Mouse (Mus musculus): Measurements from ENCODE around the gene Rgsl1. TPM values are rescaled to one million over a fixed set of nuclear protein-coding genes. Genes with fewer than 3 reads are reported as not detected.
"Not testable (repeated sequence)": the region's sequence is repeated elsewhere in the genome, so short reads cannot be mapped to it uniquely, and the experiment has no call there.

Gene Rgsl1
- polyA plus RNA-seq, 1 experiment from 2014 or later = 0.07 TPM

GRCm38 (mm10) chr1:153769571-153769970 lies 74.4 kb downstream of the Rgsl1 start:
- not testable (repeated sequence) for DNase-seq (ENCODE audit: low spot score); ATAC-seq (ENCODE audit: insufficient number of reproducible peaks, low FRiP score, low TSS enrichment, low read depth); H3K9me3 ChIP-seq (ENCODE audit: control insufficient read depth, low read length); H3K4me2 ChIP-seq (ENCODE audit: low read depth, severe bottlenecking); H3K4me1 ChIP-seq (ENCODE audit: control insufficient read depth, insufficient read depth, low read length); H3K27ac ChIP-seq (replicated peaks; ENCODE audit: low read depth, low read length); H3K36me3 ChIP-seq (ENCODE audit: control insufficient read depth, insufficient read depth, low read length); H3K4me3 ChIP-seq (ENCODE audit: low read depth, low read length); H3K9ac ChIP-seq (ENCODE audit: low read length); H3K27me3 ChIP-seq (ENCODE audit: control insufficient read depth, insufficient read depth, low read length)
- WGBS = 61% methylated on average over 6 of the region's 6 CpGs

- no peaks in the 10 kb centered on the region for H3K9me3 ChIP-seq (ENCODE audit: control insufficient read depth, low read length)
- WGBS = 78% methylated on average over 5 of the region's 5 CpGs
- H3K27me3 ChIP-seq (ENCODE audit: control insufficient read depth, insufficient read depth, low read length) = no peaks in the 10 kb centered on the region
- no peak for DNase-seq (ENCODE audit: low spot score)
- H3K4me3 ChIP-seq (ENCODE audit: low read depth, low read length) = no peak overlapping the region
- no peak overlapping the region for H3K27ac ChIP-seq (replicated peaks; ENCODE audit: low read depth, low read length)
- no peak for ATAC-seq (ENCODE audit: insufficient number of reproducible peaks, low FRiP score, low TSS enrichment, low read depth)
- no peaks in the 10 kb centered on the region for H3K4me1 ChIP-seq (ENCODE audit: control insufficient read depth, insufficient read depth, low read length)
- H3K36me3 ChIP-seq (ENCODE audit: control insufficient read depth, insufficient read depth, low read length) = no peaks in the 10 kb centered on the region
- no peak overlapping the region for H3K4me2 ChIP-seq (ENCODE audit: low read depth, severe bottlenecking)
- H3K9ac ChIP-seq (ENCODE audit: low read length) = no peak overlapping the region
These were observed 75.5 kb downstream of the Rgsl1 start for GRCm38 (mm10) chr1:153768465-153768864.

DNA sequence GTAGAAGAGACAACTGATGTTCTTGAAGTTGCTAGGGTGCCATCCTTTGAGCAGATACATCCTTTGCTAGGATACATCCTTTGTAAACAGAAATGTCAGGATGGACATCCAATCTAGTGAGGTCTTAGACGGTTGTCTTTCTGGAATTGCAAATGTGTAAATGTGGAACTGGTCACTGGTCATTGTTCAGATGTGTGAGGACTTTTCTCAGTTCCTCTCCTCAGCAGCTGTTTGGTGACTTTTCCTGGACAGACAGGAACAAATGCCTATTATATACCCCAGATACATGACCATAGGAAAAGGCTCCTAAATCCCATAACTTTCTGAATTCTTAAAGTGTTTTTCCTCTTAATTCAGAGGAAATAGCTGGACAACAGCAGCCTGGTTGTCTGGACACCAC lies 76.7 kb downstream of the Rgsl1 start:
- DNase-seq (ENCODE audit: low spot score) (no peak), ATAC-seq (ENCODE audit: insufficient number of reproducible peaks, low FRiP score, low TSS enrichment, low read depth) (no peak)
- Histone ChIP-seq H3K9me3 (ENCODE audit: control insufficient read depth, low read length) (no peaks in the 10 kb centered on the region), H3K9ac (ENCODE audit: low read length) (no peak overlapping the region), H3K4me2 (ENCODE audit: low read depth, severe bottlenecking) (no peak overlapping the region), H3K36me3 (ENCODE audit: control insufficient read depth, insufficient read depth, low read length) (no peaks in the 10 kb centered on the region), H3K4me3 (ENCODE audit: low read depth, low read length) (no peak overlapping the region), H3K27ac (replicated peaks; ENCODE audit: low read depth, low read length) (no peak overlapping the region), H3K27me3 (ENCODE audit: control insufficient read depth, insufficient read depth, low read length) (no peaks in the 10 kb centered on the region), H3K4me1 (ENCODE audit: control insufficient read depth, insufficient read depth, low read length) (no peaks in the 10 kb centered on the region)
- 90% methylated on average over 1 of the region's 1 CpGs for WGBS

- Histone ChIP-seq H3K4me1 (ENCODE audit: control insufficient read depth, insufficient read depth, low read length) (no peaks in the 10 kb centered on the region), H3K9me3 (ENCODE audit: control insufficient read depth, low read length) (no peaks in the 10 kb centered on the region), H3K4me2 (ENCODE audit: low read depth, severe bottlenecking) (no peak overlapping the region), H3K4me3 (ENCODE audit: low read depth, low read length) (no peak overlapping the region), H3K27ac (replicated peaks; ENCODE audit: low read depth, low read length) (no peak overlapping the region), H3K36me3 (ENCODE audit: control insufficient read depth, insufficient read depth, low read length) (no peaks in the 10 kb centered on the region), H3K27me3 (ENCODE audit: control insufficient read depth, insufficient read depth, low read length) (no peaks in the 10 kb centered on the region), H3K9ac (ENCODE audit: low read length) (no peak overlapping the region)
- WGBS = 51% methylated on average over 8 of the region's 8 CpGs
- no peak for ATAC-seq (ENCODE audit: insufficient number of reproducible peaks, low FRiP score, low TSS enrichment, low read depth)
- no peak for DNase-seq (ENCODE audit: low spot score)
These were observed 77.6 kb downstream of the Rgsl1 start for GRCm38 (mm10) chr1:153766298-153766697.

- WGBS = 92% methylated on average over 11 of the region's 11 CpGs
- no peak overlapping the region for H3K4me2 ChIP-seq (ENCODE audit: low read depth, severe bottlenecking)
- H3K9ac ChIP-seq (ENCODE audit: low read length) = no peak overlapping the region
- no peak for DNase-seq (ENCODE audit: low spot score)
- no peaks in the 10 kb centered on the region for H3K9me3 ChIP-seq (ENCODE audit: control insufficient read depth, low read length)
- H3K27me3 ChIP-seq (ENCODE audit: control insufficient read depth, insufficient read depth, low read length) = no peaks in the 10 kb centered on the region
- no peaks in the 10 kb centered on the region for H3K4me1 ChIP-seq (ENCODE audit: control insufficient read depth, insufficient read depth, low read length)
- H3K4me3 ChIP-seq (ENCODE audit: low read depth, low read length) = no peak overlapping the region
- H3K27ac ChIP-seq (replicated peaks; ENCODE audit: low read depth, low read length) = no peak overlapping the region
- no peaks in the 10 kb centered on the region for H3K36me3 ChIP-seq (ENCODE audit: control insufficient read depth, insufficient read depth, low read length)
- ATAC-seq (ENCODE audit: insufficient number of reproducible peaks, low FRiP score, low TSS enrichment, low read depth) = no peak
These were observed 79.8 kb downstream of the Rgsl1 start for GRCm38 (mm10) chr1:153764136-153764535.

DNA sequence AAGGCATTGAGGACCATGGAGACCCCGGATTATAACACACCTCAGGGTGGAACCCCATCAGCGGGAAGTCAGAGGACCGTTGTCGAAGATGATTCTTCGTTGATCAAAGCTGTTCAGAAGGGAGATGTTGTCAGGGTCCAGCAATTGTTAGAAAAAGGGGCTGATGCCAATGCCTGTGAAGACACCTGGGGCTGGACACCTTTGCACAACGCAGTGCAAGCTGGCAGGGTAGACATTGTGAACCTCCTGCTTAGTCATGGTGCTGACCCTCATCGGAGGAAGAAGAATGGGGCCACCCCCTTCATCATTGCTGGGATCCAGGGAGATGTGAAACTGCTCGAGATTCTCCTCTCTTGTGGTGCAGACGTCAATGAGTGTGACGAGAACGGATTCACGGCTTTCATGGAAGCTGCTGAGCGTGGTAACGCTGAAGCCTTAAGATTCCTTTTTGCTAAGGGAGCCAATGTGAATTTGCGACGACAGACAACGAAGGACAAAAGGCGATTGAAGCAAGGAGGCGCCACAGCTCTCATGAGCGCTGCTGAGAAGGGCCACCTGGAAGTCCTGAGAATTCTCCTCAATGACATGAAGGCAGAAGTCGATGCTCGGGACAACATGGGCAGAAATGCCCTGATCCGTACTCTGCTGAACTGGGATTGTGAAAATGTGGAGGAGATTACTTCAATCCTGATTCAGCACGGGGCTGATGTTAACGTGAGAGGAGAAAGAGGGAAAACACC lies 90.0 kb downstream of the Rgsl1 start:
- H3K4me2 ChIP-seq (ENCODE audit: low read depth, severe bottlenecking) = no peak overlapping the region
- 75% methylated on average over 25 of the region's 25 CpGs for WGBS
- no peak overlapping the region for H3K27ac ChIP-seq (replicated peaks; ENCODE audit: low read depth, low read length)
- DNase-seq (ENCODE audit: low spot score) = peak; percentile 19
- no peaks in the 10 kb centered on the region for H3K27me3 ChIP-seq (ENCODE audit: control insufficient read depth, insufficient read depth, low read length)
- H3K4me3 ChIP-seq (ENCODE audit: low read depth, low read length) = no peak overlapping the region
- H3K9ac ChIP-seq (ENCODE audit: low read length) = no peak overlapping the region
- no peak for ATAC-seq (ENCODE audit: insufficient number of reproducible peaks, low FRiP score, low TSS enrichment, low read depth)
- H3K9me3 ChIP-seq (ENCODE audit: control insufficient read depth, low read length) = no peaks in the 10 kb centered on the region
- H3K4me1 ChIP-seq (ENCODE audit: control insufficient read depth, insufficient read depth, low read length) = 0 out of 2 replicates have a peak, but pooled peaks cover 3% of the 10 kb centered on the region
- no peaks in the 10 kb centered on the region for H3K36me3 ChIP-seq (ENCODE audit: control insufficient read depth, insufficient read depth, low read length)

GRCm38 (mm10) chr1:153752521-153752920 lies 91.4 kb downstream of the Rgsl1 start:
- no peak overlapping the region for H3K9ac ChIP-seq (ENCODE audit: low read length)
- WGBS = 91% methylated on average over 6 of the region's 6 CpGs

GRCm38 (mm10) chr1:153751763-153752301 lies 92.1 kb downstream of the Rgsl1 start:
- WGBS = 44% methylated on average over 13 of the region's 13 CpGs
- no peaks in the 10 kb centered on the region for H3K9me3 ChIP-seq (ENCODE audit: control insufficient read depth, low read length)
- no peak overlapping the region for H3K4me3 ChIP-seq (ENCODE audit: low read depth, low read length)
- ATAC-seq (ENCODE audit: insufficient number of reproducible peaks, low FRiP score, low TSS enrichment, low read depth) = no peak
- no peak overlapping the region for H3K27ac ChIP-seq (replicated peaks; ENCODE audit: low read depth, low read length)
- DNase-seq (ENCODE audit: low spot score) = peak; percentile 21
- peak overlapping the region; percentile 14; the same call in 1 of the 2 replicates for H3K9ac ChIP-seq (ENCODE audit: low read length)
- no peak overlapping the region for H3K4me2 ChIP-seq (ENCODE audit: low read depth, severe bottlenecking)
- H3K27me3 ChIP-seq (ENCODE audit: control insufficient read depth, insufficient read depth, low read length) = no peaks in the 10 kb centered on the region
- 0 out of 2 replicates have a peak, but pooled peaks cover 3% of the 10 kb centered on the region for H3K4me1 ChIP-seq (ENCODE audit: control insufficient read depth, insufficient read depth, low read length)
- no peaks in the 10 kb centered on the region for H3K36me3 ChIP-seq (ENCODE audit: control insufficient read depth, insufficient read depth, low read length)

More at GRCm38 (mm10) chr1:153752521-153752920, 91.4 kb downstream of the Rgsl1 start:
- no peak overlapping the region for H3K4me2 ChIP-seq (ENCODE audit: low read depth, severe bottlenecking)
- no peak for ATAC-seq (ENCODE audit: insufficient number of reproducible peaks, low FRiP score, low TSS enrichment, low read depth)
- 0 out of 2 replicates have a peak, but pooled peaks cover 3% of the 10 kb centered on the region for H3K4me1 ChIP-seq (ENCODE audit: control insufficient read depth, insufficient read depth, low read length)
- no peak overlapping the region for H3K4me3 ChIP-seq (ENCODE audit: low read depth, low read length)
- no peak for DNase-seq (ENCODE audit: low spot score)
- H3K9me3 ChIP-seq (ENCODE audit: control insufficient read depth, low read length) = no peaks in the 10 kb centered on the region
- H3K36me3 ChIP-seq (ENCODE audit: control insufficient read depth, insufficient read depth, low read length) = no peaks in the 10 kb centered on the region
- H3K27ac ChIP-seq (replicated peaks; ENCODE audit: low read depth, low read length) = no peak overlapping the region
- H3K27me3 ChIP-seq (ENCODE audit: control insufficient read depth, insufficient read depth, low read length) = no peaks in the 10 kb centered on the region
